Mouse (Mus musculus) layer of hippocampus, adult 8-10 months (tissue): ENCODE data around the gene Fzr1. TPM values are rescaled to one million over a fixed set of nuclear protein-coding genes. Genes with fewer than 3 reads are reported as not detected.

Source experiments
- DNase-seq, 2 experiments: peaks; one replicate each; pipeline ENCODE4 v3.0.0; 2022; ENCODE audit warnings: low spot score in 2 of 2
- total RNA-seq, 4 experiments: library from RNA; stranded (reverse); gene quantifications; 2 replicates each; pipeline ENCODE4 v1.2.4; 2022

The Fzr1 gene
- total RNA-seq, 4 experiments from 2014 or later, result 64.6 to 72.1 (median 67.2) TPM

GRCm38 (mm10) chr10:81334324-81334723, 44.0 kb downstream of the Fzr1 start:
- no peak for DNase-seq

GRCm38 (mm10) chr10:81332277-81332676, 46.0 kb downstream of the Fzr1 start:
- DNase-seq, result no peak

- DNase-seq, result no peak
Observed at GRCm38 (mm10) chr10:81330007-81330406, 48.3 kb downstream of the Fzr1 start.

GRCm38 (mm10) chr10:81329194-81329975, 48.9 kb downstream of the Fzr1 start:
- DNase-seq, result no peak

- no peak for DNase-seq
Observed at GRCm38 (mm10) chr10:81328386-81328785, 49.9 kb downstream of the Fzr1 start, which contains the start of gene Tbxa2r. Gene Tbxa2r, plus strand, starts transcription at chr10:81328731.

GRCm38 (mm10) chr10:81327959-81328358, 50.4 kb downstream of the Fzr1 start:
- DNase-seq, result no peak

- no peak for DNase-seq
Observed at GRCm38 (mm10) chr10:81326858-81327257, 51.5 kb downstream of the Fzr1 start.

- no peak for DNase-seq
Observed at GRCm38 (mm10) chr10:81325781-81326180, 52.5 kb downstream of the Fzr1 start.

GRCm38 (mm10) chr10:81325176-81325575, 53.1 kb downstream of the Fzr1 start:
- no peak for DNase-seq

- no peak for DNase-seq
Observed at GRCm38 (mm10) chr10:81323791-81324530, 54.4 kb downstream of the Fzr1 start.

- no peak for DNase-seq
Observed at GRCm38 (mm10) chr10:81323141-81323775, 55.1 kb downstream of the Fzr1 start.

- no peak for DNase-seq
Observed at GRCm38 (mm10) chr10:81322444-81322843, 55.9 kb downstream of the Fzr1 start.

GRCm38 (mm10) chr10:81321436-81321835, 56.9 kb downstream of the Fzr1 start:
- no peak for DNase-seq

GRCm38 (mm10) chr10:81320550-81321347, 57.6 kb downstream of the Fzr1 start, which contains the start of gene Cactin:
Gene Cactin, plus strand, starts transcription at chr10:81321103.
- DNase-seq, result peak; percentile 99 to 100

GRCm38 (mm10) chr10:81319741-81320549, 58.4 kb downstream of the Fzr1 start:
- peak in 1 of 2 experiments; percentile 53 for DNase-seq

GRCm38 (mm10) chr10:81319330-81319699, 59.0 kb downstream of the Fzr1 start:
- no peak for DNase-seq

GRCm38 (mm10) chr10:81318589-81319329, 59.6 kb downstream of the Fzr1 start:
- no peak for DNase-seq

GRCm38 (mm10) chr10:81317273-81317672, 61.0 kb downstream of the Fzr1 start:
- no peak for DNase-seq

GRCm38 (mm10) chr10:81316338-81317060, 61.8 kb downstream of the Fzr1 start:
- no peak for DNase-seq
